Mouse (Mus musculus) mouse trophoblast stem cell (cell line): Measurements from ENCODE around the gene Tmed9.
"Not testable (repeated sequence)": the region's sequence is repeated elsewhere in the genome, so short reads cannot be mapped to it uniquely, and the experiment has no call there.

Experiments
- in situ Hi-C, 2 experiments: fragments of 300-500 bp; cut with MseI, MboI; formaldehyde crosslinking; loops; 2 replicates in 1 of 2; 3 replicates in 1 of 2; pipeline ENCODE4 v1.15.1; 2025

Gene Tmed9

DNA sequence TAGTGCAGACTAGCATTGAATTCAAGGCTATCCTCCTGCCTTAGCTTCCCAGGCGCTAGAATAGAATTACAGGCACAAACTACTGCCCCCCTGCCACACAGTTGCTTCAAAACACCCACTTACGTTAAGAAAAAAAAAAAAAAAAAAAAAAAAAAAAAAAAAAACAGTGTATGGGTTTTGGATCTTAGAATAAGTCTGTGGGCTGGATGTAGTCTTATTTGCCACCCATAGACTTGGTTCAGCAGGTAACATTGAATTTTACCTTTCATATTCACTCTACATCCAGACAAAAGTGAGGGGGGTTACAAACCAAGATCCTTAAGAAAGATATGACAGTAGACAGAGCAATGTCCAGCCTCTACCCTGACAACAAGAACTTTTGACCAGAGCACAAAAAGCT lies 5.6 kb upstream of the Tmed9 start:
- in situ Hi-C loops = no loop called here

DNA sequence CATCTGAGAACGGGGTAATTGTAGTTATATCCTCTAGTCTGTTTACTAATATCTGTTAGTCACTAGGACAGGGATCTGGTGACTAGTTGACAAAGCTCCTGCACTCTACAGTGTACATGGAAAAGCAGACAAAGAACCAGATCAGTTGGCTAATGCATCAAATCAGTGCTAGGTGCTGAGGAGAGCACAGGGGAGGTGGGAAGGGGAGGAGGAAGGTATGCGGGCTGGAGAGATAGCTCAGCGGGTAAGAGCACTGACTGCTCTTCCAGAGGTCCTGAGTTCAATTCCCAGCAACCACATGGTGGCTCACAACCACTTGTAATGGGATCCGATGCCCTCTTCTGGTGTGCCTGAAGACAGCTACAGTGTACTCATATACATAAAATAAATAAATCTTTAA lies 5.0 kb upstream of the Tmed9 start:
- in situ Hi-C loops = not testable (repeated sequence)

DNA sequence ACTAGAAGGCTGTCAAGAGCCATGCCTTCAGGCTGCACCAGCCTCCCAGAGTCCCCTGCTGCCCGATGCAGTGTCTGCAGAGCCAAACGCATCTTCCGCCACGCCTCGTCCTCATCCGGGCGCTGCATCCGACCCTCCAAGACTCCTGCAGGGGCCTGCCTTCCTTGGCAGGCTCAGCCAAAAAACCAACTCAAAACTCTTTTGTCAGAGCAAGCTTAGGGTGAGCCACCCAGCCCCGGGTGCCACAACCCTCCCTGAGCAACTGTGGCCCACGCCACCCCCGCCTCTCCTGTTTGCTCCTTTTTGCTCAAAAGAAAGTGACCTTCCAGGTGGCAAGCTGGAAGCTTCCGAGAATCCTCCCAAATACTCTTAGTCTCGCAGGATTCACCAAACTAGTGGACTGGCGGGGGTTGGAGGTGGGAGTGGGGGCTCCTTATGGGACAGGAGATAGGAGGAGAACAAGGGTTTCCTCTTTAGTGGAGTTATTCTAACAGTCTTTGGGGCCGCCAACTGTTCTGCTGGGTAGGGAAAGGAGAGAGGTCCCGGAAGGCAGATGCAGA lies 3.7 kb upstream of the Tmed9 start:
- in situ Hi-C loops = no loop called here

DNA sequence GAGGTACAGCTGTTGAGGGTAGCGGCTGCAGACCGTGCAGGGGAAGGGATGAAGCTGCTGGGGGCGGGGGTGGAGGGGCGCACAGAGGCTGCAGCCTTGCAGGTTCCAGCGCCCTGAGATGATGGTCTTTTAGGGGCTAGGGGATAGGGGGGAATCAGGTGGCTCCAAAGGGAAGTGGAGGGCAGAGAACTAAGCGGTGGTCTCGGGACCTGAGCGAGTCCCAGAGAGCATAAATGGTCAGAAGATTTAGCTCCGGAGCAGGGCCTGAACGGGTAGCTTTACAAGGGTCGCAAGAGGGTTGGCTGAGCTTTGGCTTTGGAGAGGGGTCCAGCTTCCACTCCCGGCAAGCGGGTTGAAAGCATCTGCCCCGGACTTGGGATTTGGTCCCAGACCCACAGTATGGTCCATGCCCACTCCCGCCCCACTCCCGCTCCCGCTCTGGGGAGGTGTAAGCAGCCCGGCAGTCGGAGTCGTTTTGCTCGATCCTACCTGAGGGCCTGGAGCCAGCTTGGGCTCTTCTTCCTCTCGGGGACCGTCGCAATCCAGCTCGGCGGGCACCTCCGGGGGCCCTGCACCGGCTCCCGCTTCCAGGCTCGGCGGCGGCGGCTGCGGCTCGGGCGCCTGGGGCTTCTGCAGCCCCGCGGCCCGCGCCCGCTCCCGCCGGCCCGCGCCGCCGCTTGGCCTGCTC lies 3.1 kb upstream of the Tmed9 start:
- in situ Hi-C loops = no loop called here

DNA sequence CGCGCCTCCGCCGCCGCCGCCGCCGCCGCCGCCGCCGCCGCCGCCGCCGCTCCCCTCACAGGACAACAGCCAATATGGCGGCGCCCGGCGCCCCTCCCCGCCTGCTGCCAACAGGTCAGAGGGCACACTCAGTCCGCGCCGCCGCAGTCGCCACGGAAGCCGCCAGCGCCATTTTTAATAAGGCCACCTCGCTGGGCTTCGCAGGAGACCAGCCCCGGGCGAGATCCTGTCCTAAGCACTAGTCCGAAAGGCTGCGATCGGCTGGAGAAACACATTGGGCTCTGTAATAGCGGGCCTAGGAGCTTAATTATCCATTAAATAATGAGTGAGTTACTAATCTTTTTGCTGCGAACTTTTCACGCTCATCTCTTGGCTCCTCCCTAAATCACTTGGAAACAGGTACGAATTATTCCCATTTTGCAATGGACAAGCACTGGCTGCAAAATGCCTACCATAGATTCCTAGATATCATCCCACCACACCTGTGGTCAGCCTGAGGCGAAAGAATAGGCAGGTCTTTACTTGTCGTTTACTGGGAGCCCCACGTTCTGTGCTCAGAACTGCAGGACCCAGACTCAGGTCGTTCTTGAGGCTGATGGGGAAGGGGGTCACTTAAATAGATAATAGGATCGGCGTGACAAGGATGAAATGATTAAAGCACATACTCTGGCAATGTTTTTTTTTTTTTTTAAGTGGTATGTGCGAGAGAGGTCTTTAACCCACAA lies 2.3 kb upstream of the Tmed9 start, which contains the start of gene Fam193b:
Gene Fam193b, minus strand, starts transcription at position 94 of the 725 bp plus-strand sequence.
- in situ Hi-C loops = no loop called here

DNA sequence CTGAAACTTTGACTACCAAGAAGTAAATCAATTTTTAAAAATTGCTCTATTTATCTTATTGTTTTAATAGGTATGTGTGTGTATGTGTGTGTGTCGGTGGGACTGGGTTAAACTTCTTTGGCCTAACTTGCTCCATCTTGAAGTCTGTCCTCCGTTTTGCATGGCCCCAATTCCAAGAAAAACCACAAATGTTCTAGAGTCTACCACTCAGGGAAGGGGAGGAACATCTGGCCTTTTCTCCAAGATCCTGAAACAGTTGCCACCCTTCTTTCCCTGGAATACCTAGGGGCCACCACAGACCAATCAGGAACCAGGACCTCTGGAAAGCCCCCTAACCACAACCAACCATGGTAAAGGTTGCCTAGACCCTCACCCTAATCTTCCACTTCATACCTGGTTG lies 1.6 kb upstream of the Tmed9 start:
- in situ Hi-C loops = no loop called here

DNA sequence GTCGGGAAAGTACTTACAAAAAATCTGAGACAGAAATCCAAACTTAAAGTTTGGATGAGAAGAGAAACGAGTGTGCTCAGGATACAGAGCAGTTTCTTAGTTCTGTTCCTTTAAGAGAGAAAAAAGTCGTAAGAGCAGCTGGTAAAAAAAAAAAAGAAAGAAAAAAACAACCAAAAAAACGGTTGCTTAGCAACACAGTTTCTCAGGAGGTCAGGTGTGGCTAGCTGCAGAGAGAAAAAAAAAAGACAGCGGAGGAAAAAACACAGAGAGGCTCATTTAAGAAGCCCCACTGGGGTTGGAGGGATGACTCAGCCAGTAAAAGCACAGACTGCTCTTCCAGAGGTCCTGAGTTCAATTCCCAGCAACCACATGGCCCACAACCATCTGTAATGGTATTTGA lies 789 bp downstream of the Tmed9 start:
- in situ Hi-C loops = no loop called here

DNA sequence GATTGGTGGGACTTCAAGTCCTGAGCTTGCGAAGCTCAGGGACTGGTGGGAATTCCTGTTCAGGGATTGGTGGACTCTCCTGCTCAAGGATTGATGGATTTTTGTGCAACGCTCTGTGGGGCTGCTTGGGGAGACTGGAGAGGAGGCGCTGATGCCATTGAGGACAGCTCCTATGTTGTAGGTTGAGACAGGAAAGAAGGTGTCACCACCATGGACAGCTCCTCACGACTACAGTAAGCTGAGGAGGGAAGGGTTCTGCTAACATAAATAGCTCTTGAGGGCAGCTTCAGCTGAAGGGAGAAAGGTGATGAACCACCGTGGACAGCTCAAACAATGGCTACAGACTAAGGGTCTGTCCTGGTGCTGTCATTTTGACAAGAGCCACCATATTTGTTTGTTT lies 2.4 kb downstream of the Tmed9 start:
- in situ Hi-C loops = no loop called here

DNA sequence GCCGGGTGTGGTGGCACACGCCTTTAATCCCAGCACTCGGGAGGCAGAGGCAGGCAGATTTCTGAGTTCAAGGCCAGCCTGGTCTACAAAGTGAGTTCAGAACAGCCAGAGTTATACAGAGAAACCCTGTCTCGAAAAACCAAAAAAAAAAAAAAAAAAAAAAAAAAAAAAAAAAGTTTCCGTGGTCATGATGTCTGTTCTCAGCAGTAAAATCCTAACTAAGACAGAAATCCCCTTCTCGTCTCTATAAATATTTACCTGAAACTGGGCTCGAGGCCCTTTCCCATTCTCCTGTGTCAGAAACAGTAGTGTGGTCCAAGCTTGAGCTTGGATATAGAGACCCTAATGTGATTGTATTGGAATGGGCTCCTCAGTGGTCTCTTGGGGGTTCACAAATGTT lies 3.3 kb downstream of the Tmed9 start:
- in situ Hi-C loops = not testable (repeated sequence)

DNA sequence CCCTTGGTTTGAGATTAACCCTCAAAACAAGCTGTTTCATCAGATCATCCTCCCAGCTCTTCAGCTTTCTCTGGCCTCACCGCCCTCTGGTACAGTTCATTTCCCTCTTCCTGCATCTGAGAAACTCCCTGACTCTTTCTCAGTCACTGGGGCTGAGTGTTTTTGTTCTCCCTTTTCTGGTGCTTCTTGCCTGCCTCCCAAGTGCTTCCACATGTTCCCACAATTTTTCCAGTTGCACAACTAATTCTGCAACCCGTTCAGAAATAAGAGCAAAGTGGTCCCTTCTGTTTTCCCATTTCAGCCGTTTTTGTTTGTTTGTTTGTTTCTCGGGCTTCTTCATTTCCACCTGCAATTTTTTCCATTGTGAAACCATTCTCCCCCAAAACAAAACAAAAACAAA lies 4.6 kb downstream of the Tmed9 start:
- in situ Hi-C loops = no loop called here

DNA sequence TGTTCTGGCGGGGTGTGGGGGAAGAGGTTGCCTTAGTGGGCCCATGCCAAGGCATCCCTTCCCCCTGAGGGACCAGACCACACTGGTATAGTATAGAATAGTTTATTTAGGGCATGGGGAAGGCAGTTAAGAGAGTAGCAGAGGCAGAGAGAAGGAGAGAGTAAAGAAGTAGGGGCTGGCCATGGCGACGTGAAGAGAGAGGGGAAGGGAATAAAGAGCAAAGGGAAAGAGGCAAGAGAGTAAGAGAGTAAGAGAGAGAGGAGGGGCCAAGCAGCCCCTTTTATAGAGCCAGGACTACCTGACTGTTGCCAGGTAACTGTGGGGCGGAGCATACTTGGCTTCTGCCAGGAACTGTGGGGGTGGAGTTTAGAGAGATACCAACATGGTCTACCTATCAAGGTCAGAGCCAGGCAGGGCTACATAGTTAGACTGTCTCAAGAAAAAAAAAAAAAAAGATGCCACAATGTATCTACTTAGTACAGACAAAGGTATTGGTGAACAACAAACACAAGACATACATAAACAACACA lies 18.5 kb downstream of the Tmed9 start:
- in situ Hi-C loops = no loop called here

DNA sequence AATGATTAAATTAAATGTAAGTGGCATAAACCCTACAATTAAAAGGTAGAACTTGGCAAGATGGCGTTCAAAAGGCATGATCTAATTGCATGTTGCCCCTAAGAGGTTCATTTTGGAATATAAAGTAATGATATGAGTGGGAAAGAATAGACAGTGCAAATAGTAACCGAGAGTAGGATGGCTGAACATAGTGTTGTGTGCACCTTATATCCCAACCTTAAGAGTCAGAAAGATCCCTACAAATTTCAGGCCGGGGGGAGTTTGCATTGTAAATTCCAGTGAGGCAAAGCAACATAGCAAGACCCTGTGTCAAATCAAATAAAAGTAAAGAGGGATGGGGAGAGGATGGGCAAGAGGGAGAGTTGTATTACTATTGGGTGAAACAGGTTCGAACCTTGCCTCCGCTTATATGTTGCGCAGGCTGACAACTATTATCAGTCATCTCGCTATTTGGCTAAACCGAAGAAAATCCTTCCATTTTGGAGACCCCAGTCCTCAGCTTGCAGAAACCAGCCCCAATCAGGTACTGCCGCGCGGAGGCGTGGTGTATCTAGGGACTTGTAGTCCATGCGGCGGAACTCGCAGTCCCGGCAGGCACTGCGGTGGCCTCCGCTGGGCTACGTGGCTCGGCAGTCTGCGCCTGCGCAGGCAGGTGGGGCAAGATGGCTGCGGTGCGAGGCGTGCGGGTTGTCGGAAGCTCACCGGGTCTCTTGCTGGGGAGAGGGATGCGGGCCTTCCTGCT lies 19.2 kb downstream of the Tmed9 start:
- in situ Hi-C loops = no loop called here

DNA sequence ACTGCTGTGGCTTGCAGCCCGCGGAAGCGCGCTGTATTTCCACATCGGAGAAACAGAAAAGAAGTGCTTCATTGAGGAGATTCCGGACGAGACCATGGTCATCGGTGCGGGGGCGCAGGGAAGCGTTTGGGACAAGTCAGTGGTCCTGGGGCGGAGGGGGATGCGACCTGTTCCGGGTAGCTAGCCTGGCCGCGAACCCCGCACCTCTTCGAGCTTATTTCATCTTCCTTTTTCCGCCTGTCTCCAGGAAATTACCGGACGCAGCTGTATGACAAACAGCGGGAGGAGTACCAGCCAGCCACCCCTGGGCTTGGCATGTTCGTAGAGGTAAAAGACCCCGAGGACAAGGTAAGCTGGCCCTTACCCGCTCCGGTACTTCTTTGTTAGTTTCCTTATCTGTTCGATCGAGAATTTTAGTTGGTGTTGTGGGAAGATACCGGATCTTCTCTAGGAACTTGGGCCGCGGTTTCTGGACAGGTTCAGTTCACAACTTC lies 19.8 kb downstream of the Tmed9 start:
- in situ Hi-C loops = no loop called here

DNA sequence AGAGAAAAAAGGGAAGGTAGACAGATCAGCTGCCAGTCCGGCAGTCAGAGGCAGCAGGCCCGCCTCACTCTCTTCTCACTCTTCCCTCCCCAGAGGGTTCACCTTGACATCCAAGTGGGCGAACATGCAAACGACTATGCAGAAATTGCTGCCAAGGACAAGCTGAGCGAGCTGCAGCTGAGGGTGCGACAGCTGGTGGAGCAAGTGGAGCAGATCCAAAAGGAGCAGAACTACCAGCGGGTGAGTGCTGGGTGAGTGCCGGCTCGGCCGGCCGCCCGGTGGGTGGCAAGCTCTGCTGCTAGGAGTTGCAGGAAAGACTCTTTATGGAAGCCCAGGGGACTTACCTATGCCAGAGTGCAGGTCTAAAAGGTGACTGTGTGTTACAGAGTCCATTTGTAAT lies 21.8 kb downstream of the Tmed9 start:
- in situ Hi-C loops = no loop called here

DNA sequence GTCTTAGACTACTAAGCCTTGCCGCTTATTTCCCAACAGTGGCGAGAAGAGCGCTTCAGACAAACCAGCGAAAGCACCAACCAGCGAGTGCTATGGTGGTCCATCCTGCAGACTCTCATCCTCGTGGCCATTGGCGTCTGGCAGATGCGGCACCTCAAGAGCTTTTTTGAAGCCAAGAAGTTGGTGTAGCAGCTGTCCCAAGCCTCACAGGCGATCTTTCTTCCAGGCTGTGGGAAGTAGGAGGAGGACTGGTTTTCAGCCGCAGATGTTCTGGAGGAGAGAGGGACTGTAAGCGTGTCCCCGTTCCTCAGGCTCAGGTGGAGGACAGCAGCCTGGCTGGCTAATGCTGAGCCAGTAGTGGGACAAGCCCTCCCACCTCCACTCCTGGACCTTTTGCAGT lies 23.3 kb downstream of the Tmed9 start:
- in situ Hi-C loops = no loop called here

DNA sequence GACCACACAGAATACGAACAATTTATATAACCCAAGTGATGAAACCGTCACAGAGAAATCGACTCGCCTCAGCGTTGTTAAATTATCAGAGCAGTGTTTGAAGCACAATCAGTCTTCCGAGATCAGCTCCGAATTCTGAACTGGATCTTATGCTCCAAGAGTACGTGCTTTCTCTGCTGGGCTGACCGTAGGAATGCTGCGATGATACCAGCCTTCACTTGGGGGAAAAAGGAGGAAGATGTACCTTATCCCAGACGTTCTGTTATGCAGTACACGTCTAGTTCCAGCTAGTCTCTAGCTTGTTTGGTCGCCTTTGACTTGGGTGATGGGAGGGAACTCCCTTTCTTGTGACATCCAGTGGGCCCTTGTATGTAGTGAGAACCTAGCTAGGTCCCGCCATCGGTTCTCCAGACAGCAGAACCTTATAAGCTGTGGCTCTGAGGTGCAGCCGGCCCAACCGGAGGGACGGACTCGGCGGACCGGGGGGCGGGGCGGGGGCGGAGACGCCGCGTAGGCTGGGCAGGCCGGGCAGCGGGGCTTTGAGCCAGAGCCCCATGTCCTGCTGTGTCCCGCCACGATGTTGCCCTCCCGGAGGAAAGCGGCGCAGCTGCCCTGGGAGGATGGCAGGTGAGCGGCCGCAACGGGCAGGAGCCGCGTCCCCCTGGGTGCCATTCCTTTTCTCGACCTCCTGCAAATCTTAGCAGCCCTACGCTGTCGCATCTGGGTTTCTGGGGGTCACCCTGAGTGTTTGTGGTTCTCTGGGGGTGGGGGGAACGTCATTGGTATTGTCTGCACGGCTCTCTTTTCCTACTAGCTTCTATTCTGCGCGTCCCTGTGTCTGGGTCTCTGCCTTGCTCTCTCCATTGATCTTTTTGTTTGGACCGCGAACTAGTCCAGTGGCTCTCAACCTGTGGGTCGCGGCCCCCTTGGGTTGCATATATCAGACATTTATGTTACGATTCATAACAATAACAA lies 26.3 kb downstream of the Tmed9 start, which contains the start of gene B4galt7:
Gene B4galt7, plus strand, starts transcription at position 331 of the 975 bp plus-strand sequence.
- in situ Hi-C loops = loop anchor here in 1 of 2 experiments (5.0 kb wide), 1 partner anchor 37 kb away; the partner anchor contains the start of gene Ddx46

DNA sequence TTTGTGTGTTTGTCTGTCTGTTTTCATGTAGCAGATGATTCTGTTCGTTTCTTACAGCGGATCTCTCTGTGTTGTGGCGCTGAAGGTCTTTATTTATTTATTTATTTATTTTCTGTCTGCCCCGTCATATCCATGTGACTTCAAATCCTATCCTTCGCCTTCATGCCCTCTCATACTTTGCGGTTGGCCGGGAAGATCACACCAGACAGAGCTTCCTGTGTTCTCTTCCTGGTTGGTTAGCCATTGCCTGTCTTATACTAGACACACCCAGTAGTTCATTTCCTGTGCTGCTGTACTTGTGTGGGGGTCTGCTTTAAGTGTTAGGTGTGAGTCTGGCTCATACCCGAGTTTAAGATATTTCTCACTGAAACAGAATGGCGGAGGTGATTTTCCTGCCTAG lies 27.1 kb downstream of the Tmed9 start:
- in situ Hi-C loops = loop anchor here in 1 of 2 experiments (5.0 kb wide), 1 partner anchor 37 kb away; the partner anchor contains the start of gene Ddx46

DNA sequence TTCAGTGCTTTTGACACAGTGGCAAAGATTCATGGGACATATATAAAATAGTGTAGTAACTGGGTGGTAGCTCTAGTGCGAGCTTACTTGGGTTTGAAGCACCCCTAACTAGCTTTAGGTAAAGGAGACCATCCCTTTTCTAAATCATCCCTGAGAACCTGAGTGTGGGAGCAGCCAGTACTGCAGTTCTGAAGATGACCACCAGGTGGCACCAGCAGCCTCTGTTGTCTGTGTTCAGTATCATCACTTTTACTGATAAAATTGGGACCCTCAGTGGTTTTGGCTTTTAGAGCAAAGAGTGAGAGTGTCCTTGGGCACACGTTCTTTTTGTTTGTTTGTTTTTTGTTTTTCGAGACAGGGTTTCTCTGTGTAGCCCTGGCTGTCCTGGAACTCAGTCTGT lies 28.1 kb downstream of the Tmed9 start:
- in situ Hi-C loops = loop anchor here in 1 of 2 experiments (5.0 kb wide), 1 partner anchor 36 kb away; the partner anchor contains the start of gene Ddx46

DNA sequence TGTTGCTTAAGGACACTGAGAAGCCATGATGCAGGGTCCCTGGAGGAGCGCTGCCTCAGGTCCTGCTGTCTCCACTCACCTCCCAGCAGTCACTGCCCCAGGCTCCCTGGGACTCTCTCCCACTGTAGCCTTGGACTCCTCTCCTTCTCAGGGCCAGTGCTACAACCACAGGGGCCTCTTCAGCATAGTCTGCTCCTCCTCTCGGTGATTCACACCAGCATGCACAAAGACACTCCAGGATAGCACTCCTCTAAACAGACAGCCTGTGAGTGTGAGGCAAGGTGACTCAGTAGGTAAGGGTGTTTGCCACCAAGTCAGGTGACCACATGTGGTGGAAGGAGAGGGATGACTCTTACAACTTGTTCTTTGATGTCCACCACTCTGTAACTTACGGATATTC lies 31.1 kb downstream of the Tmed9 start:
- in situ Hi-C loops = loop anchor here in 1 of 2 experiments (5.0 kb wide), 1 partner anchor 33 kb away; the partner anchor contains the start of gene Ddx46
